ENCODE assay signal across 25 mouse cellular contexts in the genomic region with DNA sequence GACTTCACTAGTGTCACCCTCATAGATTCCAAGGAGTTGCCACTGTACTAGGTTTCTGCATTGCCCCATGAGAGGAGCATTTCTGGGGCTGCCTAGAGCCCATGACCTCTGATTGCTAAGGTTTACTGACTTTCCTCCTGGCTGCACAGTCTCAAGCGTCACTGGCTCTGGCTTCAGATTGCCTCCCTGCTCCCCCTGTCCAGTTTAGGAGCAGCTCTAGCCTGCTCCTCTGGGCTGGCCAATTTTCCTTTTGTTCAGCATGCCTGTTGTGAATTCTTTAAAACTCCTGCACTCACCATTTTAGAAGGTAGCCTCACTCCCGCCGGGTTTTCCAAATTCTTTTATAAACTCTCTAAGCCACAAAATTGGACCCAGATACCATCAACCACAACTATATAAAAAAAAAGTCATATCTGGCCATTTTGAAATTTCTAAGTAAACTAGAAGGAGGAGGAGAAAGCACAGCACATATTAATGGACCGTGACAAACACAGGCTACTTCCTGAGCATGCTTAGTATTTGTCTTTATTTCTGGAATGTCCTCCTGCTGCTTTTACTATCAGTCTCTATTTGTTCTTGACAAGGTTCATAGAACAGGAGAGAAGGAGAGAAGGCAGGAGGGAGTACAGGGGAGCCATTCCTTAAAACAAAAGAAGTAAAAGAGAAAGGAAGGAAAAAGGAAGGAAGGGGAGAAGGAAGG.
DNase-seq lines count a peak whose midpoint lies in the region; ATAC-seq and TF ChIP-seq lines count a peak whose summit lies in the region.
"Had no signal": no experiment of that assay in that cellular context is flagged by ENCODE, and none has a peak within 500 bp of the region (broad histone marks: within the 10 kb centered on the region; RNA-seq: fewer than 3 reads in every experiment).

No protein-coding gene starts in this region.

- ATAC-seq in kidney, postnatal 0 days (replicated peaks; ENCODE audit: low FRiP score, low read depth): peak; percentile 71
- ATAC-seq: forebrain, embryonic 14.5 days; hindbrain, postnatal 0 days; intestine, embryonic 16.5 days had no signal

- no peaks in the 10 kb centered on the region for H3K4me1 ChIP-seq in kidney, adult 2 months (ENCODE audit: control insufficient read depth, insufficient read depth, low read length)
- 0 out of 2 replicates have a peak, but pooled peaks cover 4% of the 10 kb centered on the region for H3K4me1 ChIP-seq in kidney, postnatal 0 days (replicated peaks; ENCODE audit: insufficient read depth, low read length)
- H3K4me1 ChIP-seq: limb, embryonic 15.5 days; liver, embryonic 15.5 days; lung, embryonic 15.5 days; megakaryocyte, embryonic 14.5 days had no signal

- intact Hi-C loops in left cerebral cortex, adult 2 months (cut with DNase I): no loop called here

- no peaks in the 10 kb centered on the region for H3K36me3 ChIP-seq in kidney, adult 2 months (ENCODE audit: control insufficient read depth, insufficient read depth, low read length)
- no peaks in the 10 kb centered on the region for H3K36me3 ChIP-seq in kidney, postnatal 0 days (ENCODE audit: insufficient read depth, low read length)
- H3K36me3 ChIP-seq: embryonic facial prominence, embryonic 13.5 days; heart, embryonic 13.5 days; limb, embryonic 15.5 days; liver, embryonic 15.5 days; lung, embryonic 15.5 days had no signal

- H3K9ac ChIP-seq in kidney, postnatal 0 days (ENCODE audit: low read depth, low read length): no peak overlapping the region
- H3K9ac ChIP-seq: embryonic facial prominence, embryonic 13.5 days; heart, embryonic 13.5 days; limb, embryonic 15.5 days; liver, embryonic 15.5 days; lung, embryonic 15.5 days had no signal

- H3K27ac ChIP-seq in kidney, adult 2 months (ENCODE audit: insufficient read depth, low read depth, low read length): peak overlapping the region; percentile 88
- peak overlapping the region; percentile 76 for H3K27ac ChIP-seq in kidney, postnatal 0 days
- no peak overlapping the region for H3K27ac ChIP-seq in left cerebral cortex, adult 2 months
- H3K27ac ChIP-seq: embryonic facial prominence, embryonic 13.5 days; heart, embryonic 13.5 days; hindbrain, postnatal 0 days; limb, embryonic 15.5 days; liver, embryonic 15.5 days; lung, embryonic 15.5 days had no signal

- no peaks in the 10 kb centered on the region for H3K9me3 ChIP-seq in kidney, postnatal 0 days (replicated peaks; ENCODE audit: low read length)
- H3K9me3 ChIP-seq: embryonic facial prominence, embryonic 13.5 days; heart, embryonic 13.5 days; limb, embryonic 15.5 days; liver, embryonic 15.5 days; lung, embryonic 15.5 days; megakaryocyte, embryonic 14.5 days had no signal

- TF ChIP-seq CTCF in kidney, adult 2 months (conservative IDR thresholded peaks at IDR 0.05; ENCODE audit: insufficient read depth, insufficient read length, low read depth, low read length): no peak
- no peak for TF ChIP-seq CTCF in kidney, postnatal 0 days (IDR thresholded peaks at IDR 0.05; ENCODE audit: low read depth)
- TF ChIP-seq CTCF in left cerebral cortex, adult 2 months (IDR thresholded peaks at IDR 0.05): no peak

- no peaks in the 10 kb centered on the region for H3K27me3 ChIP-seq in kidney, adult 2 months (replicated peaks; ENCODE audit: control insufficient read depth, insufficient read depth, low read length)
- no peaks in the 10 kb centered on the region for H3K27me3 ChIP-seq in kidney, postnatal 0 days (ENCODE audit: insufficient read depth, low read length)
- H3K27me3 ChIP-seq: embryonic facial prominence, embryonic 13.5 days; heart, embryonic 13.5 days; limb, embryonic 15.5 days; liver, embryonic 15.5 days; lung, embryonic 15.5 days; megakaryocyte, embryonic 14.5 days had no signal

- H3K4me3 ChIP-seq in kidney, adult 2 months (ENCODE audit: insufficient read depth, low read depth, low read length): no peak overlapping the region
- H3K4me3 ChIP-seq in kidney, postnatal 0 days (replicated peaks; ENCODE audit: low read depth, low read length): no peak overlapping the region
- no peak overlapping the region for H3K4me3 ChIP-seq in left cerebral cortex, adult 2 months
- H3K4me3 ChIP-seq: embryonic facial prominence, embryonic 13.5 days; heart, embryonic 13.5 days; limb, embryonic 15.5 days; liver, embryonic 15.5 days; lung, embryonic 15.5 days; megakaryocyte, embryonic 14.5 days had no signal

- H3K4me2 ChIP-seq in kidney, postnatal 0 days (ENCODE audit: low read length): no peak overlapping the region
- H3K4me2 ChIP-seq: embryonic facial prominence, embryonic 13.5 days; heart, embryonic 13.5 days; limb, embryonic 15.5 days; liver, embryonic 15.5 days; lung, embryonic 15.5 days had no signal

- DNase-seq in R1 (ENCODE audit: low read depth, low spot score): peak; percentile 5
- DNase-seq in kidney, adult 2 months: peak; percentile 26
- peak; percentile 65 for DNase-seq in kidney, postnatal 0 days (ENCODE audit: low spot score)
- DNase-seq in mesoderm, embryonic 11.5 days (ENCODE audit: low read depth, low spot score): peak; percentile 11
- no peak for DNase-seq in heart, adult 8-10 months (ENCODE audit: low spot score)
- DNase-seq in frontal cortex, postnatal 10 days (ENCODE audit: low spot score in 2 of 2): no peak
- DNase-seq in left cerebral cortex, adult 2 months (ENCODE audit: extremely low spot score in 1 of 2, low spot score in 2 of 2): no peak
- DNase-seq: adrenal gland, postnatal 36 days; cerebellum, postnatal 10 days; gastrocnemius, postnatal 25 days; heart, adult 18-20 months; heart, postnatal 14 days; layer of hippocampus, postnatal 36 days; lung, postnatal 36 days; midbrain, embryonic 14.5 days; thymus, postnatal 25 days had no signal

- TF ChIP-seq POLR2A in kidney, adult 2 months (IDR thresholded peaks at IDR 0.05; ENCODE audit: low read depth, low read length): no peak

- WGBS in kidney, adult 2 months: 35% methylated on average over 4 of the region's 4 CpGs
- WGBS in kidney, postnatal 0 days: 24% methylated on average over 4 of the region's 4 CpGs

Comparison
In these comparisons a context has a peak if more than half of its experiments do, and no peak if none do; other contexts are left out.
1. DNase-seq: peak in R1 (single experiment), kidney, adult 2 months (single experiment), kidney, postnatal 0 days (single experiment) and mesoderm, embryonic 11.5 days (single experiment); none in heart, adult 8-10 months (single experiment), frontal cortex, postnatal 10 days (0 of 2) and left cerebral cortex, adult 2 months (0 of 2).